Mouse (Mus musculus) heart, embryonic 12.5 days (tissue): ENCODE measurements at regions not wholly inside any gene's neighbourhood (a gene's known extent, or its start where the extent isn't known, plus 50 kb on each side); places are given as distances from the start of the nearest gene placed in this dataset.

Experiments
- ATAC-seq: fragments of 200-750 bp; cut with Nextera tagmentation; 2 replicates; pipeline ENCODE4 v1.8.0; 2017; ENCODE audit warnings: moderate TSS enrichment, moderate library complexity; ENCODE audit not compliant: insufficient number of reproducible peaks, low FRiP score
- H3K27ac ChIP-seq: fragments of 300-500 bp; sonication (generic); 2 replicates; pipeline ENCODE4 v1.5.1; 2016; ENCODE audit warnings: mild to moderate bottlenecking, moderate library complexity; ENCODE audit not compliant: poor library complexity, severe bottlenecking
- H3K27me3 ChIP-seq: fragments of 300-500 bp; sonication (generic); replicated peaks from 2 replicates; pipeline ENCODE4 v1.6.1; 2016; ENCODE audit warnings: mild to moderate bottlenecking, moderate library complexity
- H3K36me3 ChIP-seq: fragments of 300-500 bp; sonication (generic); 2 replicates; pipeline ENCODE4 v1.6.1; 2016; ENCODE audit warnings: mild to moderate bottlenecking, moderate library complexity
- H3K4me1 ChIP-seq: fragments of 300-500 bp; sonication (generic); replicated peaks from 2 replicates; pipeline ENCODE4 v1.6.1; 2016; ENCODE audit warnings: mild to moderate bottlenecking
- H3K4me2 ChIP-seq: fragments of 300-500 bp; sonication (generic); 2 replicates; pipeline ENCODE4 v1.6.1; 2016; ENCODE audit warnings: mild to moderate bottlenecking, moderate library complexity
- H3K4me3 ChIP-seq: fragments of 300-500 bp; sonication (generic); 2 replicates; pipeline ENCODE4 v1.5.1; 2016; ENCODE audit warnings: mild to moderate bottlenecking
- H3K9ac ChIP-seq: fragments of 300-500 bp; sonication (generic); 2 replicates; pipeline ENCODE4 v1.6.1; 2016; ENCODE audit warnings: mild to moderate bottlenecking, moderate library complexity
- H3K9me3 ChIP-seq: fragments of 300-500 bp; sonication (generic); replicated peaks from 2 replicates; pipeline ENCODE4 v1.6.1; 2016; ENCODE audit warnings: mild to moderate bottlenecking, moderate library complexity
- whole genome bisulfite sequencing: fragments of 180-500 bp; shearing (Covaris S2); methylation state at CpG from one replicate; pipeline ENCODE4 v1.1.7; 2016; 5-methylcytosine and 5-hydroxymethylcytosine counted together

GRCm38 (mm10) chr13:37504373-37504772 is 159.4 kb downstream of the Ly86 start:
- whole genome bisulfite sequencing = 67% methylated on average over 10 of the region's 10 CpGs
- no peak overlapping the region for H3K27ac ChIP-seq

GRCm38 (mm10) chr13:37505617-37506016 is 160.6 kb downstream of the Ly86 start:
- Histone ChIP-seq H3K4me3 (no peak overlapping the region), H3K27ac (peak overlapping the region; percentile 76), H3K27me3 (no peaks in the 10 kb centered on the region), H3K36me3 (no peaks in the 10 kb centered on the region), H3K4me2 (no peak overlapping the region), H3K9me3 (no peaks in the 10 kb centered on the region), H3K9ac (no peak overlapping the region), H3K4me1 (peaks cover 50% of the 10 kb centered on the region)
- 64% methylated on average over 3 of the region's 3 CpGs for WGBS
- ATAC-seq = no peak; the same call in 1 of the 2 replicates

More at GRCm38 (mm10) chr13:37504373-37504772, 159.4 kb downstream of the Ly86 start:
- Histone ChIP-seq H3K27me3 (no peaks in the 10 kb centered on the region), H3K4me3 (no peak overlapping the region), H3K36me3 (no peaks in the 10 kb centered on the region), H3K4me2 (no peak overlapping the region), H3K4me1 (peaks cover 44% of the 10 kb centered on the region), H3K9ac (no peak overlapping the region), H3K9me3 (no peaks in the 10 kb centered on the region)
- ATAC-seq = no peak

DNA sequence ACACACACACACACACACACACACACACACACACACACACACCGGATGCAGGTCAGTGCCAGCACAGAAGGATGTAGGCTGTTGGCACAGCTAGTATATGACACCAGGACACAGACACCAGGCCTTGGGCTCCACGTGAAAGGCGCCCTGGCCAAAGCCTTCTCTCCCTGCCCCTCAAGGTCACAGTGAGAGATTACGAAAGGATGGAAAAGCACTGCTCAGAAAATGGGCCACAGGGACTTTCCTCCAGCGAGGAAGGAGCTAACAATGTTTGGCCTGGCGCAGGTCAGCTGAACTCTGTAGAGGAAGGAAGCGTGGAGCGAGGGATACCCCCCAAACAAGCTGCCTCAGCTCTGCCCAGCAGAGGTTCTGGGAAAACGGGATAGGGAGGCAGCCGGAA is 161.0 kb downstream of the Ly86 start:
- Histone ChIP-seq H3K27me3 (no peaks in the 10 kb centered on the region), H3K36me3 (no peaks in the 10 kb centered on the region), H3K4me2 (no peak overlapping the region), H3K4me1 (peaks cover 50% of the 10 kb centered on the region), H3K9me3 (no peaks in the 10 kb centered on the region), H3K27ac (peak overlapping the region; percentile 76), H3K9ac (no peak overlapping the region), H3K4me3 (no peak overlapping the region)
- ATAC-seq = no peak; the same call in 1 of the 2 replicates
- WGBS = 54% methylated on average over 10 of the region's 10 CpGs

DNA sequence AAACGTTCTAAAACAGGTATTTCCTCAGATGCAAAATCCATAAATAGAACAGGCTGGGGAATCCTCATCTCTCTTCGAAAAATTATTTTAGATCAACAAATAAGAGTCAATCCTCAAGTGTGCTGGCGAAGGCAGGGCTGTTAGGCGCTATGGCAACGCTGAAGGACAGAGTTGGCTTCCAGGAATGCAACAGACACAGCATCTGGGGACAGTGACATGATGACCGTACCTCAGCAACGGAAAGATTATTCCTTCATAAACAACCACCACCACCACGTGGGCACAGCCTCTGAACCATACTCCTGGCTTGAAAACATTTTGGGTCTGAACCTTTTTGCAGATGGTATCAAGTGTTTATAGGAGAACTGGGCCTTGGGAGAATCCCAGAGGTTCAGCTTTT is 161.7 kb downstream of the Ly86 start:
- no peak for ATAC-seq
- WGBS = 74% methylated on average over 8 of the region's 8 CpGs
- H3K4me1 ChIP-seq = peaks cover 50% of the 10 kb centered on the region
- peak overlapping the region; percentile 76 for H3K27ac ChIP-seq
- no peaks in the 10 kb centered on the region for H3K36me3 ChIP-seq
- no peaks in the 10 kb centered on the region for H3K27me3 ChIP-seq
- no peak overlapping the region for H3K4me2 ChIP-seq
- no peak overlapping the region for H3K9ac ChIP-seq
- no peaks in the 10 kb centered on the region for H3K9me3 ChIP-seq
- no peak overlapping the region for H3K4me3 ChIP-seq

GRCm38 (mm10) chr13:37507146-37507545 is 162.1 kb downstream of the Ly86 start:
- H3K9ac ChIP-seq = no peak overlapping the region
- WGBS = 63% methylated on average over 5 of the region's 5 CpGs

GRCm38 (mm10) chr13:37508385-37509351 is 163.7 kb downstream of the Ly86 start:
- H3K27me3 ChIP-seq = no peaks in the 10 kb centered on the region
- peaks cover 50% of the 10 kb centered on the region for H3K4me1 ChIP-seq
- peak overlapping the region; percentile 53 for H3K4me2 ChIP-seq
- no peaks in the 10 kb centered on the region for H3K36me3 ChIP-seq
- H3K9me3 ChIP-seq = no peaks in the 10 kb centered on the region
- peak overlapping the region; percentile 85 for H3K27ac ChIP-seq
- H3K9ac ChIP-seq = peak overlapping the region; percentile 19; the same call in 1 of the 2 replicates
- ATAC-seq = peak; percentile 37
- no peak overlapping the region for H3K4me3 ChIP-seq
- 21% methylated on average over 19 of the region's 19 CpGs for WGBS

More at GRCm38 (mm10) chr13:37507146-37507545, 162.1 kb downstream of the Ly86 start:
- H3K36me3 ChIP-seq = no peaks in the 10 kb centered on the region
- H3K27me3 ChIP-seq = no peaks in the 10 kb centered on the region
- H3K4me2 ChIP-seq = no peak overlapping the region
- H3K27ac ChIP-seq = peak overlapping the region; percentile 76
- peaks cover 50% of the 10 kb centered on the region for H3K4me1 ChIP-seq
- H3K4me3 ChIP-seq = no peak overlapping the region
- no peak for ATAC-seq
- no peaks in the 10 kb centered on the region for H3K9me3 ChIP-seq

GRCm38 (mm10) chr13:37509352-37509851 is 164.4 kb downstream of the Ly86 start:
- no peak overlapping the region for H3K9ac ChIP-seq
- H3K27ac ChIP-seq = peak overlapping the region; percentile 85
- 2% methylated on average over 12 of the region's 12 CpGs for WGBS
- no peak overlapping the region for H3K4me3 ChIP-seq
- ATAC-seq = peak; percentile 85
- H3K36me3 ChIP-seq = no peaks in the 10 kb centered on the region
- H3K9me3 ChIP-seq = no peaks in the 10 kb centered on the region
- peak overlapping the region; percentile 53 for H3K4me2 ChIP-seq
- H3K4me1 ChIP-seq = peaks cover 53% of the 10 kb centered on the region
- no peaks in the 10 kb centered on the region for H3K27me3 ChIP-seq

DNA sequence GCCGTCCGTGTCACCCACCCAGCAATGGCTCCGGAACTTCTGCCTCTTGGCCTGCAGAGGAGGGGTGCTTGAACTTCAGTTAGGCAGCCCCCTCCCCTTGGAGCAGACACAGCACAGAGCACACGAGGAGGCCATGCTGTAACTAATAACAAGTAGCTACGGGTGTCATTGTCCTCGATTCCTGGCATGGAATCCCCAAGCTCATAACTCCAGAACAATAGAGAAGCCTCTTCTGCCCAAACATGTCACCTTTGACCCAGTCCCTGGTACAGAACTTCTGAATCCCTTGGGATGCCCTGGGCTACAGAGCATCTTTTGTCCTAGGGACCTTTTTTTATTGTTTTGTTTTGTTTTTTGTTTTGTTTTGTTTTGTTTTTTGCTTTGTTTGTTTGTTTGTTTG is 165.5 kb downstream of the Ly86 start:
- Histone ChIP-seq H3K27ac (peak overlapping the region; percentile 78), H3K4me2 (no peak overlapping the region), H3K27me3 (no peaks in the 10 kb centered on the region), H3K9ac (no peak overlapping the region), H3K4me1 (peaks cover 53% of the 10 kb centered on the region), H3K9me3 (no peaks in the 10 kb centered on the region), H3K4me3 (no peak overlapping the region), H3K36me3 (no peaks in the 10 kb centered on the region)
- ATAC-seq = no peak
- 72% methylated on average over 6 of the region's 6 CpGs for WGBS

GRCm38 (mm10) chr13:37511006-37511405 is 166.0 kb downstream of the Ly86 start:
- Histone ChIP-seq H3K4me3 (no peak overlapping the region), H3K27me3 (no peaks in the 10 kb centered on the region), H3K9me3 (no peaks in the 10 kb centered on the region), H3K4me1 (peaks cover 48% of the 10 kb centered on the region), H3K4me2 (no peak overlapping the region), H3K36me3 (no peaks in the 10 kb centered on the region), H3K27ac (peak overlapping the region; percentile 78; the same call in 1 of the 2 replicates), H3K9ac (no peak overlapping the region)
- ATAC-seq = no peak
- 70% methylated on average over 6 of the region's 6 CpGs for WGBS

DNA sequence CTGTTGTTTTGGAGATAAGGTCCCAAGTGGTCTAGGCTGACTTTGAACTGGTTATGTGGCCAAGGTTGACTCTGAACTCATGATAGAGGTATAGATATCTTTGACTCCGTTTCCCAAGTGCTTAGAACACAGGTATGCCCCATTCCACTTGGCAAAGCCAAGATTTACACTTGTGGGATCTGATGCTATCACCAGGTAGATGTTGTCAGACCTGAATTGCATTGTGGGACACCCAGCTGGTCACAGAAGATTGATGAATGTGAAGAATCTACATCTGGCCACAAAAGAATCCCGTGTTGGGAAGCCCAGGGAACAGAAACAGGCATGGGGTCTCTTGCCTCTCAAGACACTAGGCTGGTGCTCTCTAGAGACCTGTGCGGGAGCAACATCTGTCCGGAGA is 166.4 kb downstream of the Ly86 start:
- no peak for ATAC-seq
- Histone ChIP-seq H3K4me2 (no peak overlapping the region), H3K4me3 (no peak overlapping the region), H3K36me3 (no peaks in the 10 kb centered on the region), H3K4me1 (peaks cover 44% of the 10 kb centered on the region), H3K9ac (no peak overlapping the region), H3K27me3 (no peaks in the 10 kb centered on the region), H3K9me3 (no peaks in the 10 kb centered on the region), H3K27ac (no peak overlapping the region)
- 68% methylated on average over 4 of the region's 4 CpGs for WGBS

- Histone ChIP-seq H3K4me3 (no peak overlapping the region), H3K9me3 (no peaks in the 10 kb centered on the region), H3K27me3 (no peaks in the 10 kb centered on the region), H3K4me1 (peaks cover 33% of the 10 kb centered on the region), H3K36me3 (no peaks in the 10 kb centered on the region), H3K27ac (no peak overlapping the region), H3K9ac (no peak overlapping the region), H3K4me2 (no peak overlapping the region)
- ATAC-seq = no peak
- WGBS = 68% methylated on average over 3 of the region's 3 CpGs
Measured at GRCm38 (mm10) chr13:37512781-37513180, 167.8 kb downstream of the Ly86 start.
